Mouse (Mus musculus): ENCODE measurements around the gene Rpl36a. TPM values are rescaled to one million over a fixed set of nuclear protein-coding genes. Genes with fewer than 3 reads are reported as not detected.
A peak's percentile ranks its signal among the peaks of the same experiment; 100 is the strongest.
"Not testable (repeated sequence)": the region's sequence is repeated elsewhere in the genome, so short reads cannot be mapped to it uniquely, and the experiment has no call there.

Rpl36a gene
- polyA plus RNA-seq (2012; ENCODE audit: insufficient read depth, insufficient read length, low replicate concordance, missing spikeins): not detected in 2 replicates

GRCm38 (mm10) chrX:134585103-134586002, at the start of gene Rpl36a:
Gene Rpl36a (plus strand): TSS chrX:134585654.
- WGBS: 16% methylated on average over 45 of the region's 45 CpGs
- H3K4me3 ChIP-seq (ENCODE audit: insufficient read depth, low read depth, low read length): peak within 1 kb of the TSS; percentile 56
- H3K4me1 ChIP-seq (ENCODE audit: control insufficient read depth, insufficient read depth, low read length): no peaks in the 10 kb centered on the region
- peak; percentile 82 for TF ChIP-seq POLR2A (IDR thresholded peaks at IDR 0.05; ENCODE audit: insufficient read depth, low read depth, low read length)
- TF ChIP-seq CTCF (IDR thresholded peaks at IDR 0.05; ENCODE audit: insufficient read depth, low read depth, low read length): no peak
- H3K27ac ChIP-seq (ENCODE audit: insufficient read depth, low read depth, low read length): peak within 1 kb of the TSS; percentile 58

DNA sequence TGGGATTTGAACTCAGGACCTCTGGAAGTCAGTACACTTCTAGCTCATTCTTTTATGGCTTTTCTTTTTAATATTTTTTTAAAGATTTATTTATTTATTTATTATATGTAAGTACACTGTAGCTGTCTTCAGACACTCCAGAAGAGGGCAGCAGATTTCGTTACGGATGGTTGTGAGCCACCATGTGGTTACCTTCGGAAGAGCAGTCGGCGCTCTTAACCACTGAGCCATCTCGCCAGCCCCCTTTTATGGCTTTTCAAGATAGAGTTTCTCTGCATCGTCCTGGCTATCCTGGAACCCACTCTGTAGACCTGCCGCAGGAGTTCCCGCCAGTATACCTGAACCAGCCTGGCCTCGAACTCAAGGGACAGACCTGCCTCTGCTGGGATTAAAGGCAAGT, 45.7 kb upstream of the Rpl36a start:
- not testable (repeated sequence) for H3K4me1 ChIP-seq (ENCODE audit: control insufficient read depth, insufficient read depth, low read length); H3K4me3 ChIP-seq (ENCODE audit: insufficient read depth, low read depth, low read length); H3K27ac ChIP-seq (ENCODE audit: insufficient read depth, low read depth, low read length)
- WGBS: 92% methylated on average over 10 of the region's 10 CpGs

DNA sequence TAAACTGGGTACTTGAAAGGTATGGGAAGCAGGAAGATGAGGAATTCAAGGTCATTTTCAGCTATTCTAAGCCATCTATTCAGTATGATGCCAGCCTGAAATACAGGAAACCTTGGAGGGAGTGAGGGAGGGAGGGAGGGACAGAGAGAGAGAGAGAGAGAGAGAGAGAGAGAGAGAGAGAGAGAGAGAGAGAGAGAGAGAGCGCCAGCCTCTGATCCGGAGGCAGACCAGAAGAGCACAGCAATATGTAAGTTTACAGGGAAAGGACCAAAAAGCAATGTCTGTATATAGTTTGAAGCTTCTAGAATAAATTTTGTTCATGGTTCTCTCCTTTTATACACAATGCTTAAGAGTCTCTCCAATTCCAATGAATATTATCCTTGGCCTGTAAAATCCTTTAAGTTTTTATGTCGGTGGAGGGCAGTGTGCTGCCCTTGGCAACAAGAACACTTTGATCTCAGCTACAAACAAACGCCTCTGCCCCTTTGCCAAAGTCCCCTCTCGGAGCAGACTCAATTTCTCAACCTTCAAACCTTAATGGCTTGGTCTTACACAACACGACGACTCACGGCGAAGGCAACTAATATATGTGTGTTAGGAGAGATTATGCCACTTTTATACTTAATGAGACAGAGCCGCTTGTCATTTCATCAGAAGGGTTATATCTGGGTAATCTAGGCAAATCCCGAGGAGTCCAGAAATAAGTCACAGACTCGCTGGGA, 44.9 kb upstream of the Rpl36a start:
- no peaks in the 10 kb centered on the region for H3K4me1 ChIP-seq (ENCODE audit: control insufficient read depth, insufficient read depth, low read length)
- no peak overlapping the region for H3K27ac ChIP-seq (ENCODE audit: insufficient read depth, low read depth, low read length)
- 20% methylated on average over 12 of the region's 12 CpGs for WGBS
- peak overlapping the region; percentile 83 for H3K4me3 ChIP-seq (ENCODE audit: insufficient read depth, low read depth, low read length)
- no peak for TF ChIP-seq POLR2A (IDR thresholded peaks at IDR 0.05; ENCODE audit: insufficient read depth, low read depth, low read length)
- no peak for TF ChIP-seq CTCF (IDR thresholded peaks at IDR 0.05; ENCODE audit: insufficient read depth, low read depth, low read length)

GRCm38 (mm10) chrX:134541145-134541954, 44.1 kb upstream of the Rpl36a start, which contains the start of gene Timm8a1:
Gene Timm8a1 (minus strand): TSS chrX:134541865.
- no peaks in the 10 kb centered on the region for H3K4me1 ChIP-seq (ENCODE audit: control insufficient read depth, insufficient read depth, low read length)
- no peak within 1 kb of the TSS; the same call in 1 of the 2 replicates for H3K27ac ChIP-seq (ENCODE audit: insufficient read depth, low read depth, low read length)
- no peak for TF ChIP-seq CTCF (IDR thresholded peaks at IDR 0.05; ENCODE audit: insufficient read depth, low read depth, low read length)
- no peak for TF ChIP-seq POLR2A (IDR thresholded peaks at IDR 0.05; ENCODE audit: insufficient read depth, low read depth, low read length)
- H3K4me3 ChIP-seq (ENCODE audit: insufficient read depth, low read depth, low read length): peak within 1 kb of the TSS; percentile 83
- 22% methylated on average over 41 of the region's 61 CpGs for WGBS

GRCm38 (mm10) chrX:134541955-134542308, 43.5 kb upstream of the Rpl36a start:
- peak overlapping the region; percentile 83 for H3K4me3 ChIP-seq (ENCODE audit: insufficient read depth, low read depth, low read length)
- H3K4me1 ChIP-seq (ENCODE audit: control insufficient read depth, insufficient read depth, low read length): no peaks in the 10 kb centered on the region
- H3K27ac ChIP-seq (ENCODE audit: insufficient read depth, low read depth, low read length): no peak overlapping the region
- no peak for TF ChIP-seq POLR2A (IDR thresholded peaks at IDR 0.05; ENCODE audit: insufficient read depth, low read depth, low read length)
- TF ChIP-seq CTCF (IDR thresholded peaks at IDR 0.05; ENCODE audit: insufficient read depth, low read depth, low read length): no peak
- WGBS: 19% methylated on average over 6 of the region's 6 CpGs

DNA sequence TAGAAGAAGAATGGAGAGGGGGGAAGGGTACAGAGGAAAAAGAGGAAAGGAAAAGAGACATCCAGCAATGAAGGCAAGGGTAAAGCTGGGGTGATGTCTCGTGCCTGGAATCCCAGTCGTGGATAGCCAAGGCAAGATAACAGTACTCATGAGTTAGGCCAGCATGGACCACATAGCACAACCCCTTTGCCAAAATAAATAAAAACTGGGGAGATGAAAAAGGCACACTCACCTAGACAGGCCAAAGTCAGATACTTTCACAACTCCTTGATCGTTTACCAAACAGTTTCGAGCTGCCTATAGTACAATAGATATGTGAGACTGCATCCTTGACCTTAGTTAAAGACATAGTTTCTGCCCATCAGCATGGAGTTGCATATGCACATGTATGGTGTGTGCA, 38.1 kb upstream of the Rpl36a start:
- TF ChIP-seq POLR2A (IDR thresholded peaks at IDR 0.05; ENCODE audit: insufficient read depth, low read depth, low read length): no peak
- no peak for TF ChIP-seq CTCF (IDR thresholded peaks at IDR 0.05; ENCODE audit: insufficient read depth, low read depth, low read length)
- Histone ChIP-seq H3K4me1 (ENCODE audit: control insufficient read depth, insufficient read depth, low read length) (no peaks in the 10 kb centered on the region), H3K4me3 (ENCODE audit: insufficient read depth, low read depth, low read length) (no peak overlapping the region), H3K27ac (ENCODE audit: insufficient read depth, low read depth, low read length) (no peak overlapping the region)
- WGBS: 88% methylated on average over 4 of the region's 4 CpGs

GRCm38 (mm10) chrX:134550903-134551302, 34.6 kb upstream of the Rpl36a start:
- TF ChIP-seq POLR2A (IDR thresholded peaks at IDR 0.05; ENCODE audit: insufficient read depth, low read depth, low read length) (no peak), CTCF (IDR thresholded peaks at IDR 0.05; ENCODE audit: insufficient read depth, low read depth, low read length) (no peak)
- H3K4me3 ChIP-seq (ENCODE audit: insufficient read depth, low read depth, low read length): no peak overlapping the region
- H3K4me1 ChIP-seq (ENCODE audit: control insufficient read depth, insufficient read depth, low read length): no peaks in the 10 kb centered on the region
- 21% methylated on average over 5 of the region's 5 CpGs for WGBS
- H3K27ac ChIP-seq (ENCODE audit: insufficient read depth, low read depth, low read length): no peak overlapping the region

- WGBS: 85% methylated on average over 4 of the region's 4 CpGs
- TF ChIP-seq POLR2A (IDR thresholded peaks at IDR 0.05; ENCODE audit: insufficient read depth, low read depth, low read length): no peak
- no peak for TF ChIP-seq CTCF (IDR thresholded peaks at IDR 0.05; ENCODE audit: insufficient read depth, low read depth, low read length)
- Histone ChIP-seq H3K4me1 (ENCODE audit: control insufficient read depth, insufficient read depth, low read length) (no peaks in the 10 kb centered on the region), H3K27ac (ENCODE audit: insufficient read depth, low read depth, low read length) (no peak overlapping the region), H3K4me3 (ENCODE audit: insufficient read depth, low read depth, low read length) (no peak overlapping the region)
Observed at GRCm38 (mm10) chrX:134553326-134553725, 32.1 kb upstream of the Rpl36a start.

Data from olfactory bulb, adult 2 months (tissue).